Mouse (Mus musculus): ENCODE measurements at regions not wholly inside any gene's neighbourhood (a gene's known extent, or its start where the extent isn't known, plus 50 kb on each side); places are given as distances from the start of the nearest gene placed in this dataset.

- Histone ChIP-seq H3K9me3 (replicated peaks; ENCODE audit: low read length) (peaks cover 66% of the 10 kb centered on the region), H3K36me3 (replicated peaks in 1 of 2; ENCODE audit: control insufficient read depth in 1 of 2, insufficient read depth in 1 of 2, low read length in 1 of 2) (no peaks in the 10 kb centered on the region), H3K4me2 (ENCODE audit: insufficient read depth, low read depth, poor library complexity, severe bottlenecking) (no peak overlapping the region), H3K4me1 (ENCODE audit: control insufficient read depth in 1 of 2, insufficient read depth in 2 of 2) (no peaks in the 10 kb centered on the region), H3K4me3 (replicated peaks in 1 of 3; ENCODE audit: low read depth in 2 of 3, low read length in 2 of 3, poor library complexity in 1 of 3) (no peak overlapping the region), H3K79me2 (replicated peaks; ENCODE audit: control insufficient read depth, extremely low read depth, insufficient read depth, poor library complexity, severe bottlenecking) (no peaks in the 10 kb centered on the region), H3K9ac (ENCODE audit: insufficient read depth, low read depth) (no peak overlapping the region), H3K27me3 (replicated peaks) (no peaks in the 10 kb centered on the region), H3K27ac (ENCODE audit: insufficient read depth, low read depth) (no peak overlapping the region)
- DNase-seq (ENCODE audit: extremely low read depth) = no peak
- dilution Hi-C loops (cut with MboI; ENCODE audit: extremely low pct_ligation_motif_present, extremely low pct_unique_long_range_greater_than_20kb, low sequenced_read_pairs) = no loop called here
- in situ Hi-C loops (cut with MboI; ENCODE audit: low pct_ligation_motif_present, low pct_unique_long_range_greater_than_20kb, low sequenced_read_pairs) = no loop called here
- TF ChIP-seq MEF2A (IDR thresholded peaks at IDR 0.05; ENCODE audit: borderline replicate concordance, low read depth, low read length) = no peak
- no peak for TF ChIP-seq ZC3H11A (IDR thresholded peaks at IDR 0.05; ENCODE audit: low read depth, low read length)
- TF ChIP-seq NELFE (IDR thresholded peaks at IDR 0.05; ENCODE audit: low read depth, low read length) = no peak
- TF ChIP-seq UBTF (IDR thresholded peaks at IDR 0.05; ENCODE audit: low read depth, low read length) = no peak
- TF ChIP-seq NRF1 (IDR thresholded peaks at IDR 0.05; ENCODE audit: low read depth, low read length) = no peak
- no peak for TF ChIP-seq ZNF384 (IDR thresholded peaks at IDR 0.05; ENCODE audit: low read depth, low read length)
- no peak for TF ChIP-seq MAFK (IDR thresholded peaks at IDR 0.05; ENCODE audit: insufficient replicate concordance, low read length)
- no peak for TF ChIP-seq RAD21 (IDR thresholded peaks at IDR 0.05; ENCODE audit: low read depth, low read length)
- no peak for TF ChIP-seq ELF1 (IDR thresholded peaks at IDR 0.05; ENCODE audit: low read depth, low read length)
- no peak for TF ChIP-seq CTCF (conservative IDR thresholded peaks at IDR 0.05 in 1 of 2, IDR thresholded peaks at IDR 0.05 in 1 of 2; ENCODE audit: low read depth in 2 of 2, low read length in 2 of 2)
- TF ChIP-seq MAZ (IDR thresholded peaks at IDR 0.05; ENCODE audit: low read depth, low read length) = no peak
- no peak for TF ChIP-seq JUND (conservative IDR thresholded peaks at IDR 0.05; ENCODE audit: low read depth, low read length)
- TF ChIP-seq POLR2AphosphoS2 (IDR thresholded peaks at IDR 0.05; ENCODE audit: low read depth, low read length) = no peak
- no peak for TF ChIP-seq EP300 (IDR thresholded peaks at IDR 0.05; ENCODE audit: low read length)
These were observed 468.6 kb downstream of the Mctp2 start for GRCm38 (mm10) chr7:71837845-71838244.

- no peaks in the 10 kb centered on the region for H3K79me2 ChIP-seq (replicated peaks; ENCODE audit: control insufficient read depth, extremely low read depth, insufficient read depth, poor library complexity, severe bottlenecking)
- dilution Hi-C loops (cut with MboI; ENCODE audit: extremely low pct_ligation_motif_present, extremely low pct_unique_long_range_greater_than_20kb, low sequenced_read_pairs) (no loop called here), in situ Hi-C loops (cut with MboI; ENCODE audit: low pct_ligation_motif_present, low pct_unique_long_range_greater_than_20kb, low sequenced_read_pairs) (no loop called here)
- TF ChIP-seq JUND (conservative IDR thresholded peaks at IDR 0.05; ENCODE audit: low read depth, low read length) = no peak
- TF ChIP-seq RAD21 (IDR thresholded peaks at IDR 0.05; ENCODE audit: low read depth, low read length) = no peak
- TF ChIP-seq JUN (IDR thresholded peaks at IDR 0.05; ENCODE audit: insufficient read depth, low read depth, low read length) = no peak
- no peak for TF ChIP-seq MEF2A (IDR thresholded peaks at IDR 0.05; ENCODE audit: borderline replicate concordance, low read depth, low read length)
- H3K9ac ChIP-seq (ENCODE audit: insufficient read depth, low read depth) = no peak overlapping the region
- no peaks in the 10 kb centered on the region for H3K27me3 ChIP-seq (replicated peaks)
- no peak for DNase-seq (ENCODE audit: extremely low read depth)
- no peaks in the 10 kb centered on the region for H3K4me1 ChIP-seq (ENCODE audit: control insufficient read depth in 1 of 2, insufficient read depth in 2 of 2)
- H3K9me3 ChIP-seq (replicated peaks; ENCODE audit: low read length) = peaks cover 53% of the 10 kb centered on the region
- H3K36me3 ChIP-seq (replicated peaks in 1 of 2; ENCODE audit: control insufficient read depth in 1 of 2, insufficient read depth in 1 of 2, low read length in 1 of 2) = no peaks in the 10 kb centered on the region
- H3K4me3 ChIP-seq (replicated peaks in 1 of 3; ENCODE audit: low read depth in 2 of 3, low read length in 2 of 3, poor library complexity in 1 of 3) = no peak overlapping the region
- H3K4me2 ChIP-seq (ENCODE audit: insufficient read depth, low read depth, poor library complexity, severe bottlenecking) = no peak overlapping the region
- no peak overlapping the region for H3K27ac ChIP-seq (ENCODE audit: insufficient read depth, low read depth)
These were observed 474.4 kb downstream of the Mctp2 start for GRCm38 (mm10) chr7:71831790-71832525.

Data from CH12.LX (cell line).